In the genomic region with DNA sequence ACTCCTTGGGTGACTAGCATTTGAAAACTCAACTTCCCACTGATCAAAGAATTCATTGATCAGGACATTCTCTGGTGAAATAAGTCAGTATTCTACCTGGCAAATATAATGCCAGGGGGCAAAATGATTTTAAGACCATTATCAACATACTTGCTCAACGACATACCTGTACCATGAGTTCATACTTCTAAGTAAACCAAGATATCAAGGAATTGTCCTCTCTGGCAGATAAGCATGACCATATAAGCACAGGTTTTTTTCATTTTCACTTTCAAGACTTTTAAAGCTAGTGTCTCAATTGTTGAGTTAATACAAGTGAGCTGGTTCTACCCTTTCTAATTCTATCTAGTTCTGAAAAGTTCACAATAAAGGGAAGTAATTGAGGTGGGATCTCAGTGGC, we compare ENCODE assay signal across 19 mouse cellular contexts.
"Had no signal": no experiment of that assay in that cellular context is flagged by ENCODE, and none has a peak within 500 bp of the region (broad histone marks: within the 10 kb centered on the region; RNA-seq: fewer than 3 reads in every experiment).

No protein-coding gene starts in this region.

- ATAC-seq: midbrain, embryonic 16.5 days had no signal

- H3K27ac ChIP-seq: midbrain, embryonic 10.5 days; midbrain, embryonic 12.5 days; neural tube, embryonic 13.5 days; neural tube, embryonic 15.5 days had no signal

- H3K27me3 ChIP-seq: midbrain, embryonic 12.5 days; neural tube, embryonic 13.5 days; neural tube, embryonic 15.5 days had no signal

- H3K9me3 ChIP-seq: midbrain, embryonic 10.5 days; midbrain, embryonic 12.5 days; neural tube, embryonic 13.5 days; neural tube, embryonic 15.5 days had no signal

- H3K4me1 ChIP-seq: midbrain, embryonic 10.5 days; midbrain, embryonic 12.5 days; neural tube, embryonic 15.5 days had no signal

- DNase-seq: lung, adult 18-20 months; lung, embryonic 14.5 days; lung, postnatal 10 days; lung, postnatal 4 days; midbrain, embryonic 14.5 days; retina, postnatal 1 day; right cerebral cortex, adult 18-20 months; right cerebral cortex, postnatal 25 days; right cerebral cortex, postnatal 4 days; spleen, adult 18-20 months; thymus, adult 18-20 months; thymus, postnatal 25 days; thymus, postnatal 4 days had no signal

- H3K4me3 ChIP-seq: midbrain, embryonic 10.5 days; midbrain, embryonic 12.5 days; myocyte; neural tube, embryonic 13.5 days; neural tube, embryonic 15.5 days had no signal

- H3K9ac ChIP-seq: lung, embryonic 14.5 days; midbrain, embryonic 12.5 days; neural tube, embryonic 13.5 days; neural tube, embryonic 15.5 days had no signal

- H3K4me2 ChIP-seq: lung, embryonic 14.5 days; midbrain, embryonic 12.5 days; neural tube, embryonic 13.5 days; neural tube, embryonic 15.5 days had no signal

- H3K36me3 ChIP-seq: midbrain, embryonic 12.5 days; neural tube, embryonic 13.5 days; neural tube, embryonic 15.5 days had no signal
